Mouse (Mus musculus): ENCODE data around the gene Nav2. TPM values are rescaled to one million over a fixed set of nuclear protein-coding genes. Genes with fewer than 3 reads are reported as not detected.
A peak's percentile ranks its signal among the peaks of the same experiment; 100 is the strongest.

Gene Nav2
- total and polyA plus RNA-seq, 3 experiments, result 20.4 to 49.9 (median 34.4) TPM

DNA sequence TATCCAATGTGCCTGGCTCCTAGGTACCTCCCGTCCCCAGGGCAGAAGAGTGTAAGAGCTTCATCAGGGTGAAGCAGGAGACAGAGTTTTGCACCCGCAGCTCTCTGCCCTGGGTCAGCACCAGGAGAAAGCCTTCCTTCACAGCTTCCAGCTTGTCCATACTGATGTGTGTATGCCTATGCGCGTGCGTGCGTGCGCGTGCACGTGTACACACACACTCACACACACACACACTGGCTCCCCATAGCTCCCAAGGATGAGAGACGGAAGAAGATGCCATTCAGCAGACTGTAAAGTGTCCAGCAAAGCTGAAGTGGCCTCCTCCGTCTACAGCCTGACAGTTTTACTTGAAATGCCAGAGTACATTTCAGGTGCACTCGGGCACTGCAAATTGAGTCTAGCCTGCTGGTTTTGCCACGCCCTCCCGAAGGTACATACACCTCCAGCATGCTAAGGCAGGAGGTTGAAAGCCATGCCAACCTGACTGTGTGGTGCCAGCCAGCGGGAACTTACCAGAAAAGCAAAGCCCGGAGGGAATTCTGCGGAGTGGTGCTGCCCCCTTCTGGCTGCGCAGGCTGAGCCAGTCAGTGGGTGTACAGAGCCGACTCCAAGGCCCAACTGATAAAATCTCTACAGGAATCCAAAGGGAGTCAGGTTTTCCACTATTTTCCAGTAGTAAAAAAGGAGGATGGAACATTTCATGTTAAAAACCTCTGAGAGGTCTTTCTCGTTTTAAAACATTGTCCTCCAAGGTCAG is 212.6 kb downstream of the Nav2 start:
- intact Hi-C loops (cut with DNase I), result loop anchor here (1.0 to 10.0 kb wide), 4 partner anchors 193 to 371 kb away; no protein-coding TSS in a partner anchor
- Histone ChIP-seq H3K4me3 (no peak overlapping the region), H3K27ac (no peak overlapping the region), H3K4me1 (ENCODE audit: control insufficient read depth, insufficient read depth, low read length) (peaks cover 1% of the 10 kb centered on the region; the same call in 1 of the 2 replicates), H3K79me2 (replicated peaks; ENCODE audit: control insufficient read depth, insufficient read depth, low read length) (no peaks in the 10 kb centered on the region), H3K27me3 (ENCODE audit: control insufficient read depth, insufficient read depth, low read length) (no peaks in the 10 kb centered on the region), H3K36me3 (ENCODE audit: control insufficient read depth, insufficient read depth, low read length) (no peaks in the 10 kb centered on the region), H3K9ac (ENCODE audit: low read depth, low read length) (no peak overlapping the region)
- TF ChIP-seq CTCF (IDR thresholded peaks at IDR 0.05), result peak; percentile 90
- no peak; the same call in 1 of the 2 replicates for TF ChIP-seq EP300 (IDR thresholded peaks at IDR 0.05; ENCODE audit: insufficient read depth, low read depth, low read length)
- no peak for TF ChIP-seq POLR2A (IDR thresholded peaks at IDR 0.05; ENCODE audit: insufficient read depth, low read depth, low read length)
- peak; percentile 72 to 85 for DNase-seq
- WGBS, result 38% methylated on average over 20 of the region's 20 CpGs

DNA sequence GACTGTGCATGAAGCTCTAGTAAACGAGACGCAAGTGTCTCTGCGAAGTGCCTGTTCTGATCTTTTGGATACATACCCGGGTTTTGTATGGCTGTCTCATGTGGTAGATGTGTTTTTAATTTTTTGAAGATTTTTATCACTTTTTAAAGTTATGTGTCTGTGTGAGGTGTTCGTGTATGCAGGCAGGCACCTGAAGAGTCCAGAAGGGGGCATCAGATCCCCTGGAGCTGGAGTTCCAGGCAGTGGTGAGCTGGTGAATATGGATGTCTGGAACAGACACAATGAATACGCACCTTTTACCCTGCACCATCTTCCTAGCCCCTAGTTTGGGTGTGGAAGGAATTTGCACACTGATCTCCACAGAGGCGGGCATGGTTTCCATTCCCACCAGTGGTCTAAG is 214.0 kb downstream of the Nav2 start:
- intact Hi-C loops (cut with DNase I), result loop anchor here (10.0 kb wide), 1 partner anchor 308 kb away; no protein-coding TSS in a partner anchor
- WGBS, result 67% methylated on average over 7 of the region's 7 CpGs
- peaks cover 1% of the 10 kb centered on the region; the same call in 1 of the 2 replicates for H3K4me1 ChIP-seq (ENCODE audit: control insufficient read depth, insufficient read depth, low read length)
- H3K36me3 ChIP-seq (ENCODE audit: control insufficient read depth, insufficient read depth, low read length), result no peaks in the 10 kb centered on the region
- H3K4me3 ChIP-seq, result no peak overlapping the region
- H3K27ac ChIP-seq, result no peak overlapping the region
- no peak overlapping the region for H3K9ac ChIP-seq (ENCODE audit: low read depth, low read length)
- H3K79me2 ChIP-seq (replicated peaks; ENCODE audit: control insufficient read depth, insufficient read depth, low read length), result no peaks in the 10 kb centered on the region
- no peaks in the 10 kb centered on the region for H3K27me3 ChIP-seq (ENCODE audit: control insufficient read depth, insufficient read depth, low read length)
- TF ChIP-seq POLR2A (IDR thresholded peaks at IDR 0.05; ENCODE audit: insufficient read depth, low read depth, low read length) (no peak), CTCF (IDR thresholded peaks at IDR 0.05) (peak; percentile 33), EP300 (IDR thresholded peaks at IDR 0.05; ENCODE audit: insufficient read depth, low read depth, low read length) (no peak)
- no peak for DNase-seq

DNA sequence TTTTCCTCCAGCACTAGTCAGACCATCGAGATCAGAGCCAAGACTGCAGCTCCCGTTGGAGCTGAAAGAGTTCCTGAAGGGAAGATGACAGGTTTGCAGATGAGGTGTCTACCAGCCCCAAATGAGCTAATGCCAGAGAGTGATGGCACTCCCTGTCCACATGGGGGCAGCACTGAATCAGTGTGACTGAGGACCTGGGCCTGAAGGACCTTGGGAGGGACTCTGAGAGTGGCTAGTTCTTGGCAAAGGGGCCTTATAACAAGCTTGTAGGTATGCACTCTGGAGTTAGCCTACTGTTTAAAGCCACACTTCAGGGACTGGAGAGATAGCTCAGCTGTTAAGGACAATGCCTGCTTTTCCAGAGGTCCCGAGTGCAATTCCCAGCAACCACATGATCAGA is 217.0 kb downstream of the Nav2 start:
- Histone ChIP-seq H3K4me1 (ENCODE audit: control insufficient read depth, insufficient read depth, low read length) (peaks cover 1% of the 10 kb centered on the region; the same call in 1 of the 2 replicates), H3K36me3 (ENCODE audit: control insufficient read depth, insufficient read depth, low read length) (no peaks in the 10 kb centered on the region), H3K79me2 (replicated peaks; ENCODE audit: control insufficient read depth, insufficient read depth, low read length) (no peaks in the 10 kb centered on the region), H3K27me3 (ENCODE audit: control insufficient read depth, insufficient read depth, low read length) (no peaks in the 10 kb centered on the region), H3K4me3 (no peak overlapping the region), H3K9ac (ENCODE audit: low read depth, low read length) (no peak overlapping the region), H3K27ac (no peak overlapping the region)
- intact Hi-C loops (cut with DNase I), result loop anchor here (10.0 kb wide), 1 partner anchor 311 kb away; no protein-coding TSS in a partner anchor
- TF ChIP-seq EP300 (IDR thresholded peaks at IDR 0.05; ENCODE audit: insufficient read depth, low read depth, low read length) (no peak), CTCF (IDR thresholded peaks at IDR 0.05) (peak; percentile 84)
- WGBS, result 26% methylated on average over 3 of the region's 3 CpGs
- peak; percentile 22 to 34 for DNase-seq

DNA sequence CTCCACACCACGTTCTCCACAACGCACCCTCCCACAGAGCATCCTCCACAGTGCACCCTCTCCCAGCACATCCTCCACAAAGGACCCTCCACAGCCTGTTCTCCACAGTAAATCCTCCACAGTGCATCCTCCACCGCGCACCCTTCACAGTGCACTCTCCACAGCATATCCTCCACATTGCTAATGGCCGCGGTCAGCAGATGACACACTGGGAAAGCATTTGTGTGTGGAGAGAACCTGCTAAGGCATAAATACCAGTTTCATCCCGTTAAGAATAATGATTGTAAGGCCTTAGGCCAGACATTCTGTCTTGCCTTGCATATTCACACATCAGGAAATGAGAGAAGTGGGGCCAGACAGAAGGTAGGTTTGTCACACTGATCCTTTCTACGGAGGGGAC is 219.7 kb downstream of the Nav2 start:
- H3K4me3 ChIP-seq, result no peak overlapping the region
- H3K27me3 ChIP-seq (ENCODE audit: control insufficient read depth, insufficient read depth, low read length), result no peaks in the 10 kb centered on the region
- no peak for DNase-seq
- 77% methylated on average over 8 of the region's 8 CpGs for WGBS
- no peak overlapping the region for H3K9ac ChIP-seq (ENCODE audit: low read depth, low read length)
- TF ChIP-seq POLR2A (IDR thresholded peaks at IDR 0.05; ENCODE audit: insufficient read depth, low read depth, low read length) (no peak), EP300 (IDR thresholded peaks at IDR 0.05; ENCODE audit: insufficient read depth, low read depth, low read length) (no peak), CTCF (IDR thresholded peaks at IDR 0.05) (no peak)
- H3K79me2 ChIP-seq (replicated peaks; ENCODE audit: control insufficient read depth, insufficient read depth, low read length), result no peaks in the 10 kb centered on the region
- intact Hi-C loops (cut with DNase I), result loop anchor here (10.0 kb wide), 1 partner anchor 313 kb away; no protein-coding TSS in a partner anchor
- H3K36me3 ChIP-seq (ENCODE audit: control insufficient read depth, insufficient read depth, low read length), result no peaks in the 10 kb centered on the region
- H3K27ac ChIP-seq, result no peak overlapping the region
- no peaks in the 10 kb centered on the region for H3K4me1 ChIP-seq (ENCODE audit: control insufficient read depth, insufficient read depth, low read length)

DNA sequence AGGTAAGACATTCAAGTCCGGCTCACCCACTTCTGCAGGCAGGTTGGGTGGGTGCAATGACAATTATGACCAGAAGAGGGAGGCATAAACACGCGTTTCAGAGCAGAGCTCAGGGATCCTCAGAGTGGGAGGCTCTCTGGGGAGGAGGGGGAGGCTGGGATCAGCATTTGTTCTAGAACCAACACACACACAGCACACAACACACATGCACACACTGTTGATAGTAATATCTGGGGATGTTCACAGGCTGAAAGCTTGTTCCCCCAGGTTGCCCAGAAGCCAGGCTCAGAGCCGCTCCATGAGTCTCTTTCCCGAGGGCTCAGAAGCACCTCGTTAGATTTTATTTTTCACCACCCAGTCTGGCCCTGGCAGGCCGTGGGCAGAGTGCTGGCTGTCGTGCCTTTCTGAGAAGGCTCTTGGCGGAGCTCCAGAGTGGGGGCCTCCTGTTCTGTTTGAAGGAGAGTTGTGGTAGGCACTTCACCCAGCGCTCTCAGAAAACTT is 224.4 kb downstream of the Nav2 start:
- TF ChIP-seq EP300 (IDR thresholded peaks at IDR 0.05; ENCODE audit: insufficient read depth, low read depth, low read length), result peak; percentile 86
- TF ChIP-seq POLR2A (IDR thresholded peaks at IDR 0.05; ENCODE audit: insufficient read depth, low read depth, low read length), result no peak
- peak; percentile 98; the same call in 1 of the 2 replicates for TF ChIP-seq CTCF (IDR thresholded peaks at IDR 0.05)
- 25% methylated on average over 10 of the region's 10 CpGs for WGBS
- Histone ChIP-seq H3K4me3 (no peak overlapping the region), H3K27ac (no peak overlapping the region), H3K79me2 (replicated peaks; ENCODE audit: control insufficient read depth, insufficient read depth, low read length) (no peaks in the 10 kb centered on the region), H3K4me1 (ENCODE audit: control insufficient read depth, insufficient read depth, low read length) (no peaks in the 10 kb centered on the region), H3K36me3 (ENCODE audit: control insufficient read depth, insufficient read depth, low read length) (no peaks in the 10 kb centered on the region), H3K9ac (ENCODE audit: low read depth, low read length) (no peak overlapping the region), H3K27me3 (ENCODE audit: control insufficient read depth, insufficient read depth, low read length) (no peaks in the 10 kb centered on the region)
- intact Hi-C loops (cut with DNase I), result loop anchor here (1.0 to 2.0 kb wide), 2 partner anchors 139 to 294 kb away; no protein-coding TSS in a partner anchor
- DNase-seq, result peak; percentile 57 to 74

DNA sequence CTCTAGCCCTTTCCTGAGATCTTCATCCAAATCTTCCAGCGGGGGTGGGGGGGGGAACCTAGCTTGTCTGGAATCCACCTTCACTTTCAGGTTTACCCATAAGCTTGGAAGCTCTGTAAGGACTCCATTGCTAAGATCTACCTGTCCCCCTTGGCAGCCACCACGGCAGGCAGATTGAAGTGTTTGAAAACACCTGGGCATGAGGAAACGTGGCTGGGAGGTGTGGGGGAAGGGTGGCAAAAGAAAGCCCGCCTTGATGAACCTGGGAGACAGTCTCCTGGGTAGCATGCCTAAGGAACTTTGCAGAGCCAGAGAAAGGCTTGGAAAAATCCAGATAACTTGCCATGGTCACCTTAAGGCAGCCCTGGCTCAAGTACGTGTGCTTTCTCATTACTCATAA is 225.9 kb downstream of the Nav2 start:
- no peaks in the 10 kb centered on the region for H3K36me3 ChIP-seq (ENCODE audit: control insufficient read depth, insufficient read depth, low read length)
- TF ChIP-seq POLR2A (IDR thresholded peaks at IDR 0.05; ENCODE audit: insufficient read depth, low read depth, low read length), result no peak
- no peak for TF ChIP-seq CTCF (IDR thresholded peaks at IDR 0.05)
- TF ChIP-seq EP300 (IDR thresholded peaks at IDR 0.05; ENCODE audit: insufficient read depth, low read depth, low read length), result no peak
- 90% methylated on average over 5 of the region's 5 CpGs for WGBS
- H3K27me3 ChIP-seq (ENCODE audit: control insufficient read depth, insufficient read depth, low read length), result no peaks in the 10 kb centered on the region
- H3K4me3 ChIP-seq, result no peak overlapping the region
- DNase-seq, result no peak
- no peak overlapping the region for H3K9ac ChIP-seq (ENCODE audit: low read depth, low read length)
- no peaks in the 10 kb centered on the region for H3K79me2 ChIP-seq (replicated peaks; ENCODE audit: control insufficient read depth, insufficient read depth, low read length)
- intact Hi-C loops (cut with DNase I), result no loop called here
- H3K4me1 ChIP-seq (ENCODE audit: control insufficient read depth, insufficient read depth, low read length), result no peaks in the 10 kb centered on the region
- H3K27ac ChIP-seq, result no peak overlapping the region

Measured in heart, adult 2 months (tissue).